Mouse (Mus musculus) retina, adult 2 months (tissue): Measurements from ENCODE around the gene Itgb7.

ENCODE experiments used
- DNase-seq: peaks from one replicate; pipeline ENCODE4 v3.0.0-alpha.2; 2012; ENCODE audit warnings: low read depth, low spot score

Gene Itgb7

DNA sequence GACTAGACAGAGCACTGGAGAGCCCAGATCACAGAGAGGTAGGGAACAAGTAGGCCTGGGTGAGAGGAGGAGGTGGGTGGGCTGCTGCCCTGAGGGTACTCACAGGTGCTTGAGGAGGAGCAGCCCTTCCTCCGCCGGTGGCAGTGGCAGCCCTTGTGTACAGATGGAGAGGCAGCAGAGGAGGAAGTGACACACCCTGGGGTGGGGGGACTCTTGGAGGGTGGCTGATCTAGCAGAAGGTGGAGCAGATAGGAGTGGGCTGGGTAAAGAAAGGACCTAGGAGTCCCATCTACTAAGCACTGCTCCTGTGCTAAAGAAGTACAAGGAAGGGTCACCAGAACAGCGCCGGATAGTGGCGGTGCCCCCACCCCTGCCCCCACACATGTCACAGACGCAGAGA is at the start of gene Itgb7:
TSS of gene Itgb7 (minus strand) at position 197 of the 400 bp plus-strand sequence.
- DNase-seq, result no peak

DNA sequence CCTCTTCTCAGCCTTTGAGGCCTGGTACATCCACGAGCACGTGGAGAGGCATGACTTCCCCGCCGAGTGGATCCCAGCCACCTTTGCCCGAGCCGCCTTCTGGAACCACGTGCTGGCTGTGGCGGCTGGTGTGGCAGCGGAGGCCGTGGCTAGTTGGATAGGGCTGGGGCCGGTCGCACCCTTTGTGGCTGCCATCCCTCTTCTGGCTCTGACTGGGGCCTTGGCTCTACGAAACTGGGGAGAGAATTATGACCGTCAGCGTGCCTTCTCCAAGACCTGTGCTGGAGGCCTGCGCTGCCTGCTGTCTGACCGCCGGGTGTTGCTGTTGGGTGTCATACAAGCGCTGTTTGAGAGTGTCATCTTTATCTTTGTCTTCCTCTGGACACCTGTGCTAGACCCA is 48.9 kb upstream of the Itgb7 start:
- DNase-seq, result no peak

DNA sequence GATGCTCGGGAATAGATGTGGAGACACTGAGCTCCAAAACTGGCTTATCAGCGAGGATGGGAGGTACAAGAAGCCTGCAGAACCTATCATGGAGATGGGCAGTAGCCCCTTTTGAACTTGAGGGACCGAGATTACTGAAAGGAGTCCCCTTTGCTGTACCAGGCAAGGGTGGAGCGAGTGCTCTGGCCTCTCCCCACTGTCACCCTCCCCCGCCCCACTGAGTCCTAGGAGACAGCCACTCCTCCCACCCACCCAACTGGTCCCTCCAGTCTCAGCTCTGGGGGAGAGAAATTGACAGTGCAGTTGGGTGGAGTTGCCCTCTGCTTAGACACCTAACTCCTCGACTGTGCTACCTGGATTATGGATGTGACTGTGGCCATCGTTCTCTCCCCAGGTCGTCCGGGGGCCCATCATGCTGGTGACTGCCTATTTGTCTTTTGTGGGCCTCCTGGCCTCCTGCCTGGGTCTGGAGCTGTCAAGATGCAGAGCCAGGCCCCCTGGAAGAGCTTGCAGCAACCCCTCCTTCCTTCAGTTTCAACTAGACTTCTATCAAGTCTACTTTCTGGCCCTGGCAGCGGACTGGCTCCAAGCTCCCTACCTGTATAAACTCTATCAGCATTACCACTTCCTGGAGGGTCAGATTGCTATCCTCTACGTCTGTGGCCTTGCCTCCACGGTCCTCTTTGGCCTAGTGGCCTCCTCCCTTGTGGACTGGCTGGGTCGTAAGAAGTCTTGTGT is 48.2 kb upstream of the Itgb7 start:
- DNase-seq, result no peak

DNA sequence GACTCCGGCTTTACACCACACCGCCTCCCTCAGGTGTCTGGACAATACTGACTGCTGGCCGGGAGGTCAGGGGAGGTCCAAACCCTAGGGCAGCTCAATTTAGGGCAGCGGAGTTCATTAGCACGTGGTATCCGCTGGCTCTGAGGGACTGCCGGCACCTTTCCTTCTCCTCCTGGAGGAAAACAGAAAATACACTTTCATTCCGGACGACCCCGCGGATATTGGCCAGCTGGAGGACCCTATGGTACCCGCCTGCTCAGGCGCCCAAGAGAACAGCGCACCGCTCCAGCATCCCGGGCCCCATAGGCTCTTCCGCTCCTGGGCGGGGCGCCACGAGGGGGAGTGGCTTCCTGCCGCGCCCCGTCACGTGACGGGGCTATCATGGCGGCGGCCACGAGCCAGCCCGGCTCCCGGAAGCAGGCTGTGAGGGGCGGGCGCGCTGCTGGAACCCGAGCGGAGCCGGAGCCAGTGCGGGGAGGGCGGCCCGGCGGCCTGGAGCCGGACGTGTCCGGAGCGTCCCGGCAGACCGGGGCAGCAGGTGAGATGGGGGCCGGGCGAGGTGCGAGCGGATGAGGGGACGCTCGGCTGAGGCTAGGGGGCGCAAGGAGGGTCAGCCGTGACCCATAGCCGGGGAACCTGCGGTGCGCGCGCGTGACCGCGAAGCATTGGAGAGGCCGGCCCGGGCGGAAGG is 47.5 kb upstream of the Itgb7 start, which contains the start of gene Mfsd5:
TSS of gene Mfsd5 (plus strand) at position 363 of the 691 bp plus-strand sequence.
- peak; percentile 74 for DNase-seq

DNA sequence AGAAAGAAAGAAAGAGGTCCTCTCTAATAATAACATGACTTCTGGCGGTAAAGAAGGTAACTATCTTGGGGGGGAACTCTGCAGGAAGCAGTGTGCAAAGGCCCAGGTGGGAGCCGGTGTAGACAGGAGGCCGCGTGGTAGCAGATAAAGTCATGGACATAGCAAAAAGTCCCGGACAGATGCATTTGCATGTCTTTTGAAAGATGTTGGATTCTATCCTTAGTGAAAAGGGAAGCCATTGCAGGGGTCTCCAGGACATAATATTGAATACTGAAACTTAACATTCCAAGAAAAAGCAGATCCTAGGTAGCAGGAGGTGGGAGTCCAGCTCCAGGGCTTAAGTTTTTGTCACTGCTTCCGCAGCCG is 47.0 kb upstream of the Itgb7 start:
- DNase-seq, result no peak

DNA sequence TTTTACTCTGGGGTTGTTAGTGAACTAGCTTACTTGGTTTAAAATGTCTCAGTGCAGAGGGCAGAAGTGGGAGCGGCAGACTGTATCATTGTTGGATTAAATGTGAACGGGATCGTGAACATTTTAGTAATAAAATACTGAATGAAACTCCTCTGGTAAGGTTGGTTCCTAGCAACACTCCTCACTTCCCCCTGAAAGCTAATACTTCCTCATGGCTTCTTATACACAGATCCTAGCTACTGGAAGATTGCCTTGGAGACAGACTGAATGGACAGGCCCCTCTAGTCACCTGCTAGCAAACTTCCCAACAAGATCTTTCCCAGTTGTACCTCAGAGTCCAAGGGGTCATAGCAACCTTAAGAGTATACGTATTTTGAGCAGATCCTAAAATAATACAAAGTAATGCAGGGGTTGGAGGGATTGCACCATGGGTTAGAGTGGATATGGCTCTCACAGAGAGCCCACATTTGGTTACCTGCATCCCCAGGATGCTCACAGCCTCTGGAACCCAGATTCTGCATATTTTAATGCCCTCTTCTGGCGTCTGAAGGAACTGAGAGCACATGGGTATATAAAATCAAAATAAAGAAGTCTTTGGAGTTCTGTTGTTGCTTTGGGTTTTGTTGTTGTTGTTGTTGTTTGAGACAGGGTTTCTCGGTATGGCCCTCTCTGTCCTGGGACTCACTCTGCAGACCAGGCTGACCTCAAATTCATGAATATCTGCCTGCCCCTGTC is 42.4 kb upstream of the Itgb7 start:
- DNase-seq, result no peak

DNA sequence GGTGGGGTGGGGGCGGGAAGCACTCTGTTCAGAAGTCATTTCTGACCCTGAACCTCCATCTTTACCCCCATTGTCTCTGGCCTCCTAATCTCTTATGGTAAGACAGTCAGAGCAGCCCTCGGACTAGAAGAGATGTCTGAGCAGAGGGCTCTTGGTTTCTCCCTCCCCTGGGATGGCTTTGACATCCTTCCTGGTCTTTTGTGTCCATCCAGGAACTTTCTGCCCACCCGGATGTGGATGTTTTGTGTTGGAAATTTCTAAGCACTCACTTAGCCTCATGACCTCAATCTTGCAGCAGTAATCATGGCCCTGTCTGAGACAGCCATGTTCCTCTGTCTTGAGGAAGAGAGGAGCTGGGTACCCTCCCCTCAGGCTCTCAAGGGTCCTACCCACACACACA is 39.7 kb upstream of the Itgb7 start:
- no peak for DNase-seq

DNA sequence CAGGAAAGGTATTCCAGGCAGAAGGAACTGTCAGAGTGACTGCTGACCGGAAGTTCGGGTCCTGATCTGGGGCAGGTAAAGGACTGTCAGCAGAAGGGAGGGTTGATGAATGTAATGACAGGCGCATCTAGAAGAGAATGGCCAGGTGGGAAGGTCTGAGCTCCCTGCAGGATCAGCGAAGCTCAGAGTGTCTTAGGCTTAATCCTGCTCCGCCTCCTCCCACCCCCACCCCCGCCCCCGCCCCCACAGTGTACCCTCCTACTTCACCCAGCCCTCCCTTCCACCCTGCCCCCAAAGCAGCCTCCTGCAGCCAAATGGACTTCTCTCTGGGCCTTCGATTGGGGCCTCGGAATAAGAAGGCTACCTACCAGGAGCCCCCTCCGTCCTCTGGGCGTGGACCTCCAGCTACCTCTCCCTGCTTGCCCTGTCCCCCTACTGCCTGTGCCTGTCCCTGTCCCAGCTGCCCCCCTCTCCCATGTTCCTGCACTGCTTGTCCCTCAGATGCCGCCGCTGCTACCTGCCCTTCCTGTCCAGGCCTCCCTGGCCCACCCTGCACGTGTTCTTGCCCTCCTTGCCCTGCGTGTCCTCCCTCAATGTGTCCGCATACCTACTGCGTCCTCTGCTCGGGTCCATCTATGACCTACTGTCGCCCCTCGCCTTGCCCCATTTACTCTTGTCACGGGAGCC is 38.7 kb upstream of the Itgb7 start, which contains the start of gene Gm9918:
TSS of gene Gm9918 (plus strand) at position 290 of the 687 bp plus-strand sequence.
- peak; percentile 76 for DNase-seq

DNA sequence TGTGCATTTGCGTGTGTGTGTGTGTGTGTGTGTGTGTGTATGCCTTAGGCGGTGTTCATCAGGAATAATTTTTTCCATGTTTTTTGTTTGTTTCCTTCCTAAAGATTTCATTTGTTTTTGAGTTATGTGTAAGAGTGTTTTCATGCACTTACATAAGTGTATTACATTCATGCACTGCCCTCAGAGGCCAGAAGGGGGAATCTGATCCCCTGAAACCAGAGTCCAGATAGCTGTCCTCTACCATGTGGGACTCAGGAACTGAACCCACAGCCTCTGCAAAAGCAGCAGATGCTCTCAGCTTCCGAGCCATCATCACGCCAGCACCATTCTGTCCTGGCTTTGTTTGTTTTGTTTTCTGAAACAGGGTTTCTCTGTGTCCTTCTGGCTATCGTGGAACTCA is 33.8 kb upstream of the Itgb7 start:
- no peak for DNase-seq

DNA sequence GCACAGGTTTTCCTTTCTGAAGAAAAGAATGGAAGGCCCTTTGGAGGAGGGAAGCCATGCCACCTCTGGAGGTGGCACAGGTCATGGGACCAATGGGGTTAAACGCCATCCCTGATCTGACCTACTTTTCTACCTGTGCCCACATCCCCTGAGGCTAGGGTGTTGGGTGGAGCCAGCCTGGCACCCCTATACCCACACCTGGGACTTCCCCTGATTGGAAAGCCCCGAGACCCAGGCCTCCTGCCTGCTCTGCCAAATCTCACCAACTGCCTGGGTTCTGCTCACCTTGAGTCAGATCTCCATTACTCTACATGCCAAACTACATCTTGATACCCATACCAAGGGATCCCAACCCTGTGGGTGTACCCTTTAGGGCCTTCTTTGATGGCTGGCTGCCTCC is 31.3 kb upstream of the Itgb7 start:
- DNase-seq, result no peak

DNA sequence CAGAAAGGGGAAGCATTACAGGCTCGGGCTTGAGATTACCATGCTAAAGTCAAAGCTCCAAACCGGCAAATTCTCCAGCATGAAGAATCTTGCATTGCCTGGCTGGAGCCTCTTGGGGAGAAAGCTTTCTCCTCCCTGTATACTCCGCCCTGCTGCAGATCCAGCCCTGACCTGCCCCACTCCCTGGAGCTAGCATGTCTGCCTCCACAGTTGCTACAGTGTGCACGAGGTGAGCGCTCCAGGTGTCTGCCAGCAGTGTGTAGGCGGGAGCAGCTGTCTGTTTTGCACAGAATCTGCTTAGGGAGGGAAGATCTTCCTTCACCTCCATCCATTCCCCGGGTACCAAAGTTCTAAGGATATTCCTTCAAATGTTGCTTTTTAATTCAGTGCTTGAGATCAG is 30.8 kb upstream of the Itgb7 start:
- DNase-seq, result no peak

DNA sequence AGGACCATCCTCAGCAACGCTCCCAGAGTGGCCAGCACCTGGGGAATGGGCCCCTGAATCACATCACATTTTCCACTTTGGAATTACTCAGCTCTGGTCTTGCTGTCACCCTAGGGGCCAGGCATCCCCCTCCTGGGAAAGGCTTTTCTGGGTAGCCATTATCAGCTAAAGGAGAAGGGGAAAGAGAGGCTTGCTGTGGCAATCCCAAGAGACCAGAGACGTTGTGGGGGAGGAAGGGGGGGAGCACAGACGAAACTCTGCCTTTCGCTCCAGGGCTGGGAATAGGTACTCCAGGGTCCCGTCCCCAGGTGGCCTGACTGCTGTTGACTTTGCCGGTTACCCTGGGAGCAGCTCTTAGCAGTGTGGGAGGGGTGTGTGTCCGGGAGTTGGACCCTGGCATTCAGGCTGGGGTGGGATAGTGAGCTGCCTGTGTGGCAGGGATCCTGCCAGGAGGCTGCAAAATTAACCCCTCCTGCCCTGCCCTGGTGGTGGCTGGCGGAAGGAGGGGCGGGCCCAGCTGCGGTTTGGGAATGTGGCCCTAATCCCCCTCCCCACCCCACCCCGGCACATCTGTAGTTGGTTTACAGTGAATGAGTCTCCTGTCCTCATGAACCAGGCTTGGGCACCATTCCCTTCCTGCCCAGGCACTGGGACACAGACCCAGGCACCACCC is 27.0 kb upstream of the Itgb7 start:
- no peak for DNase-seq

DNA sequence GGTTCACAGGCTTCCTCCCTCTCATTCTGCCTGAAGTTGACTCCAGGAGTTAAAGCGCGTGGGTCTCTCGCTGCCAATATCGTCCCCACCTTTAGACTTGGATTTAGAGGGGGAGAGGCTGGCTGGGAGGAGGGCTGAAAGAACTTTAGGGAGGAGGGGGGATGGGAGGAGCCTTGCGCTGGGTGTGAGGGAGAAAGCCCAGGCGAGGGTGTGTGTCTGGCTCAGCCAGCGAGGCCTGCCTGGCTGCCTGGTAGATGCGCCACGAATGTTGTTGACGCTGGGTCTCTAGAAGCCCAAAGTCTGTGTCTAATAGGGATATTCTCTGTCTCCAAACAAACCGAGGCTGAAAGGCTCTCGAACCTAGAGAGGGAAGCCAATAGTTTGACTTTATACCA is 26.3 kb upstream of the Itgb7 start:
- DNase-seq, result no peak

DNA sequence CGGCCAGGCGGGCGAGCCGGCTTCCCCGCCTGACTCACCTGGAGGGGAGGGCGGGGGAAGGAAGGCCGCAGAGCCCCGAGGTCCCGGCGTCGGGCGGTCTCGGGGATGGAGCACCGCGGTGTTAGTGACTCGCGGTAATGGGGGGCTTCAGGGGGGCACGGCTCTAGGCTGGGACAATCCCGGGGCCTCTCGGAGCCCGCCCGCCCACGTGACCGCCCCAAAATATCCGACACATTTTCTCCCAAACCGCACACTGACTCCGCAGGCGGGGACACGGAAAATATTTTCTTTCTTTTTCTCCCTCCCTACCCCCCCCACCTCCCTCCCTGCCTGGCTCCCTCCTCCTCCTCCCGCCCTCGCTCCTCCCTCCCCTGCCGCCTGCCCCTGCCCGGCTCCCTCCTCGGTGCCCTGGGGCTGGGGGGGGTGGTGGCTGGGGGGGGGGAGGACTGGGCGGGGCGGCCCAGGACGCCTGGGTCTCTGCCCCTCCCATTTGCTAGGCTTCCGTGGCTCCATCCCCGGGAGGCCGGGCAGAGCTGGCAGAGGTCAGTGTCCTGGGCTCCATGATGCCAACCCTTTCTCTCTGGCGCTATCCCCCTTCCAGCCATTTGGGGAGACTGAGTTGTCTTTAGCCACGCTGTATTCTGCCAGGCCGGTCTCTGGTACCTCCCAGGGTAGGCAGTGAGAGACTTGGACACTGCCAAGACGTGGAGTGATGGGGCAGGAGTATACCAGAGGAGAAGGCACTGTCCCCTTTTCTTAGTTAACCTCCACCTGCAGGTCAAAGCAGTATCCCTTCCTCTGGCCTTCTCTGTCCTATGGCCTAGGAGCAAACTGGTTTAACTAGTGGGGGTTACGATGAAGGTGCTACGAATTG is 25.7 kb upstream of the Itgb7 start, which contains the start of gene Rarg:
TSS of gene Rarg (minus strand) at position 316 of the 874 bp plus-strand sequence.
- DNase-seq, result no peak

DNA sequence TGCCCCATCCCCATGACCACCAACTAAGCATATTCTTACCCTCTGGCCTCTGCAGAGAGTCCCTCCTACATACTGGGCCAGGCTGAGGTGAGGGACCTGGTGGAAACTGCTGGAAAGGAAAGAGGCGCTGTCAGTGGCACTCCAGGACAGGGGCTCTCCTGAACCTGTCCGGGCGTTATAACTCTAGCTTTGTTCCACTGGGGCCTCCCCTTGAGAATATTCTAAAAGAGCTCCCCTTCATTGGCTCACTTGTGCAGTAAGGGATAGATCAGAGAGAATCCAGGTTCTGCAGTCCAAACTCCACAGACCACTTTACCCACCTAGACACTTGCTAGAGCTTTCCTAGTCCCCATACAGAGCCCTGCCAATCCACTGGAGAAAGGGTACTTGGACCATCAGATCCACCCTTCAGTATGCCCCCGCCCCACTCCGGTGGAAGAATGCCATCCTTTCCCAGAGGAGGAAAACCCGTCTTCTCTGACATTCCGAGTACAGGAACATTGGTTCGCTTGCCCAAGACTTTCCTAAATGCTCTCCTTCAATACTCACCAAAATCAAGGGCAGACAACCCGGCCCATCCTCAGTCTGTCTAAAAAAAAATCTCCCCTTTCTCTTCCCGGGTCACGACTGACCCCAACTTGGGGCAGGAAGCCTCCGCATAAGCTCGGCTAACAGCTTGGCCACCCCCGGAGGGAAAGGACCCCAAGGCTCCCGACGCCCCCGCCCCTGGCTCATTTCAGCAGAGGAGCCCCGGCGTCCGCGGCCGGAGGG is 24.9 kb upstream of the Itgb7 start:
- no peak for DNase-seq

DNA sequence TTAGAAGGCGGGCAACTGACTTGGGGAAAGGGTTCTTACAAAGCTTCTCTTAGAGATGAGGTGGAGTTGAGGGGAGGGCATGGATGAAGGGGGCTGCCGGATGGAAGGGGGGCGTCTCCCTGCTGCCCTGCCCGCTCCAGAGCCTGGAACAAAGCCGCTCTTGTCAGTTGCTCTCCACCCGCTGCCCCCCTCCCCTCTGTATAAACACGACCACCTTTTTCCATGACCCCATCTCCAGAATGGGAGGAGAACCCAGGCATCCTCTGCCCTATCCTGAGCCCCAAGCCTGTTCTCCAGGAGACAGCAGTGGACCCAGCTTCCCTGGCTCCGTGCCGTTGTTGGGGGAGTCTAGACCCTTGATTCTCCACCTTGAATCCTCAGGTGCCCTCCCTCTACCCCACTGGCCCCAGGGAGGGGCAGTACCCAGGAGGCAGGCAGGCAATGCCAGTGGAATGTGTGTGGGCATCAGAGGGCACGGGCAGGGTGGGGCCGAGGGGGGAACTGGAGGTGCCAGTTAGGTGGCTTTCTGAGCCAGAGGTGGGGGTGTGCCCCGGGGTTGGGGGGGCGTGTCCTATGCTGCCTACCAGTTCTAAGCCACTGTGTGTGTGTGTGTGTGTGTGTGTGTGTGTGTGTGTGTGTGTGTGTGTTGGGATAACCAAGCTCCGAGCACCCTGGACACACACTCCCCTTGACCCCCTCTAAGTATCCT is 24.0 kb upstream of the Itgb7 start:
- no peak for DNase-seq

DNA sequence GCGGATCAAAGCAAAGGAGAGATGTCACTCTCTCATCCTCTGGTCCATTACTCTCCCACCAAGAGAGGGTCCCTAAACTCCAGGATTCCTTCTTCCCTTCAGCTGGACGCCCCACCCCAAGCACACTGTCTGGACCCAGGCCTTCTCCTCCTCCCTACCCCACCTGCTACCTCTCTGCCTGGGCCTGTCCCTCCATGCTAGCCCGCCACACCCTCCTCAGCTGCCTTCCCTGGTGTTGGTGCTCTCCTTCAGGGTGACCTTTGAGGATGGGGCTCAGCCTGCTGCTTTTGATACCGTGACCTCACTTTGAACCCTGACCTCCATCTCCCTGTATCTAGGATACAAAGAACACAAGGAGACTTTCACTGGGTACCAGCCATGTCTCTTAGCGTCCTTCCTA is 18.8 kb upstream of the Itgb7 start:
- DNase-seq, result no peak

DNA sequence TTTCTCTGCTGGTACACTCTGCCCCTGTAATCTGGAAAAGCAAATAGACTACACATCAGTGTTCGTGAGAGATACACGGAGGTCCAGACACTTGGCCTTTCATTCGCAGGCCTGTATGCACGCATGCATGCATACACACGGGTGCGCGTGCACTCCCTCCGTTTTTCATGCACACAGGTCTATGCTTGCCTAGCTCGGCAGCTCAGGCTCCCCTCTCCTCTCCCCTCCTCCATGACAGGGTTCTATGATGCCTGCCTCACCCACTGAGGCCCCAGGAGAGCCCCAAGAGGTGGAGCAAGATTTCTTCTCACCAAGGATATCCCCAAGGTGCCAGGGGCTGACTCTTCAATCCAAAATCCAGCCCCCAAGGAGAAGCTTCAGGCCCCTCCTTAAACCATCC is 18.2 kb upstream of the Itgb7 start:
- no peak for DNase-seq

DNA sequence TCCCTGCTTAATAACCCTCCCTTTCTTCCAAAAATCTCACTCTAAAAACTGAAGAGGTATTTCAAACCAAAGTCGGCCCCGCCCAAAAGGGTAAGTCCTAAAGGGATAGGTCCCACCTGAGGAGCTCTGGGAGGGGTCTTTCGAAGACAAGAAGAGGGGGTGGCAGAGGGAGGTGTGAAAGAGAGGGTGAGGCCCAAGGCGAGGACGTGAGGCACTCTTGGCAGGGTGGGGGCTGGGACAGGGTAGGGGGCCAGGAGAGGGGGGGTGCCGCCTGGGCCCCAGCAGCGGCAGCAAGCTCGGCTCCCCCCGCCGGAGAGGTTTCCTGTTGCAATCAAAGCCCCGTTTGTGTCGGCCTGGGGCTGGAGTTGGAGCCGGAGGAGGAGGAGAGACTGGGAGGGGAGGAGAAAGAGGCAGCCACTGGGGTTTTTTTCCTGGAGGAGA is 17.5 kb upstream of the Itgb7 start:
- no peak for DNase-seq
